Mouse (Mus musculus) thymus, postnatal 4 days (tissue): ENCODE measurements at regions not wholly inside any gene's neighbourhood (a gene's known extent, or its start where the extent isn't known, plus 50 kb on each side); places are given as distances from the start of the nearest gene placed in this dataset.

Experiments
- DNase-seq: peaks from one replicate; pipeline ENCODE4 v3.0.0; 2021

DNA sequence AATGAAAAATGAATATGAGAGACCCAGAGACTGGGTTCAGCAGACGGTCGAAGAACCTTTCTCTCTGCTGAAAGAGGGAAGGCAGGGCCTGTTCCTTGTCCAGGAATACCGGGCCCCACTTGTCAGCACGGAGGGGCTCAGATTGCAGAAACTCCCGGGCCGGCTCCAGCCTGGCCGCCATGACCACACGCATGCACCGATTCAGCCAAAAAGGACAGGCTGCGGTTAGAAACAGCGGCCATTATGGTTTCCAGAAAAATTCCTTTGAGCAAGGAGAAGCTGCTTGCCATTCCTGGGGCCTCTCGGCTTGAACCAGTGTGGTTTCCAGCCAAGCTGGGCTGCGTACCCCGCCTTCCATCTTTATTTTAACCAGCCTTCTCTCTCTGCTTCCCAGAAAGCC, 64.7 kb upstream of the Tnrc6c start:
- no peak for DNase-seq

- DNase-seq = no peak
Measured at GRCm38 (mm10) chr11:117592570-117592969, 61.5 kb upstream of the Tnrc6c start.

DNA sequence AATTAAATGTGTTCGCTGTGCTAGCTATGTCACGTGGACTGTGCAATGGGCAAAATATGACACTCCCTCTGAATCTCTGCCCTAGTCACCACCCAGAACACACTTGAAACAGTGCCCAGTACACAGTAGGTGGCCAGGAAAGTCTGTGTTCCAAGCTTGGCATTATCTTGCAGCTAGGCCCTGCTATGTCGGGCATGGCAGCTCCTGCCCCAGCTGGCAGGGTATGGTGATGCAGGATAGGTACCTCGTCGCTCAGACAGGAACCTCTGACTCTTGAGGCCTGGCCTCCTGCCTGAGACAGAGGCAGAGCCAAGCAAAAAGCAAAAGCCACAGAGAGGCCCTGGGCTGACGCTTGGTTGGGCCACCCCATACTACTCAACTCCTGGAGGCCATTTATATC, 57.9 kb upstream of the Tnrc6c start:
- DNase-seq = peak; percentile 41

GRCm38 (mm10) chr11:117597754-117598153, 56.3 kb upstream of the Tnrc6c start:
- DNase-seq = no peak

DNA sequence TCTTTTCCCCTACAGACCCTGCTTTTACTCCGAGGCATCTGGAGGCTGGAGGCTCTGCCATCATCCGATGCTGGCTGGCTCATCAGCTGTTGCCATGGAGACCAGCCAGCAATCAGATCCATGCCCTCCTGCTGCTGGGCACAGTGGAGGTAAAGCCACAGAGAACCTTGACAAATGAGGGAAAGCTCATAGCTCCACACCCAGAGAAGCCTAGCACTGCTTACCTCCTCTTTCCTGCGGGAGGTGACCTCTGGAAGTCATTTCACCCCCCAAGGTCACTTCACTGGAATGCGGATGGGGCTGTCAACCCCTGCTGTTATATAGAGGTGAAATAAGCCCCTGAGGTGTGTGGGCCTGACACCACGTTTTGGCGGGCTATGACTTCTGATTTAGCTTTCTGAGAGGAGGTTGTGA, 55.9 kb upstream of the Tnrc6c start:
- no peak for DNase-seq

- peak; percentile 43 for DNase-seq
Measured at GRCm38 (mm10) chr11:117598610-117599009, 55.5 kb upstream of the Tnrc6c start.

GRCm38 (mm10) chr11:117599049-117599787, 54.9 kb upstream of the Tnrc6c start:
- peak; percentile 30 for DNase-seq

DNA sequence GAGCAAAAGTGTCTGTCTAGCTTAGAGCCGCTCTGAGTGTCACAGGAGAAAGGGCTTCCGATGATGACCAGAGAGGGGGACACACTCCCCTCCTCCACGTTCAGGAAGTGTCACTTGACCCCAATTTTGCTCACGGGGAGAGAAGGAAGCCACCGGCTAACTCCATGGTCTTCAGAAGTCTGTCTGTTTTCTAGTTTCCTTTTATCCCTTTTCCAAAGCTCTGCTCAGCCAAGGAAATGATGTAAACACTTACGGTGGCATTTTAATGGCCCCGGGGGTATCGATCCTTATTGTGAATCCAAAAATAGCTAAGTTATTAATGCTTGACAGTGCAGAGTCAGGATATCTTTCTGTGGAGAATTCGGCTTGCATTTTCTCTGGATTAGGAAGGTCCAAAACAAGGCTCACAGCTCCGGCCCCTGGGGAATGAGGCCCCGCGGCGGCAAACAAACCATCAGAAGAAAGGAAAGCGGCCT, 54.3 kb upstream of the Tnrc6c start:
- no peak for DNase-seq

GRCm38 (mm10) chr11:117601147-117601546, 52.9 kb upstream of the Tnrc6c start:
- no peak for DNase-seq

GRCm38 (mm10) chr11:117604019-117604418, 50.1 kb upstream of the Tnrc6c start:
- no peak for DNase-seq
